Mouse (Mus musculus) forebrain, embryonic 13.5 days (tissue): ENCODE data around the gene Celf2. TPM values are rescaled to one million over a fixed set of nuclear protein-coding genes. Genes with fewer than 3 reads are reported as not detected.

ENCODE experiments used
- ATAC-seq: fragments of 200-750 bp; cut with Nextera tagmentation; 2 replicates; pipeline ENCODE4 v1.8.0; 2017
- H3K27ac ChIP-seq: fragments of 300-500 bp; sonication (generic); 2 replicates; pipeline ENCODE4 v1.5.1; 2015; ENCODE audit warnings: inconsistent platforms, mild to moderate bottlenecking, moderate library complexity
- H3K27me3 ChIP-seq: fragments of 300-500 bp; sonication (generic); 2 replicates; pipeline ENCODE4 v1.6.1; 2015; ENCODE audit warnings: mild to moderate bottlenecking, inconsistent platforms
- H3K36me3 ChIP-seq: fragments of 300-500 bp; sonication (generic); 2 replicates; pipeline ENCODE4 v1.6.1; 2015; ENCODE audit warnings: mild to moderate bottlenecking, inconsistent platforms; ENCODE audit not compliant: poor library complexity, severe bottlenecking
- H3K4me1 ChIP-seq: fragments of 300-500 bp; sonication (generic); 2 replicates; pipeline ENCODE4 v1.6.1; 2015; ENCODE audit warnings: inconsistent platforms
- H3K4me2 ChIP-seq: fragments of 300-500 bp; sonication (generic); 2 replicates; pipeline ENCODE4 v1.6.1; 2015; ENCODE audit warnings: inconsistent platforms, mild to moderate bottlenecking, moderate library complexity
- H3K4me3 ChIP-seq: fragments of 300-500 bp; sonication (generic); 2 replicates; pipeline ENCODE4 v1.5.1; 2015; ENCODE audit warnings: mild to moderate bottlenecking, inconsistent platforms
- H3K9ac ChIP-seq: fragments of 300-500 bp; sonication (generic); 2 replicates; pipeline ENCODE4 v1.6.1; 2015; ENCODE audit warnings: mild to moderate bottlenecking, inconsistent platforms
- H3K9me3 ChIP-seq: fragments of 300-500 bp; sonication (generic); replicated peaks from 2 replicates; pipeline ENCODE4 v1.6.1; 2016; ENCODE audit warnings: inconsistent platforms
- WGBS: fragments of 180-500 bp; shearing (Covaris S2); methylation state at CpG from one replicate; pipeline ENCODE4 v1.1.7; 2015; 5-methylcytosine and 5-hydroxymethylcytosine counted together
- polyA plus RNA-seq: library from polyadenylated mRNA; unstranded; fragments of >200 nt; fragmentation: Nextera tagmentation; extraction: Ambion mirVana; gene quantifications from 2 replicates; pipeline ENCODE4 v1.2.1, GENCODE M21; 2015

The Celf2 gene
- polyA plus RNA-seq, 1 experiment from 2014 or later = 226 TPM

DNA sequence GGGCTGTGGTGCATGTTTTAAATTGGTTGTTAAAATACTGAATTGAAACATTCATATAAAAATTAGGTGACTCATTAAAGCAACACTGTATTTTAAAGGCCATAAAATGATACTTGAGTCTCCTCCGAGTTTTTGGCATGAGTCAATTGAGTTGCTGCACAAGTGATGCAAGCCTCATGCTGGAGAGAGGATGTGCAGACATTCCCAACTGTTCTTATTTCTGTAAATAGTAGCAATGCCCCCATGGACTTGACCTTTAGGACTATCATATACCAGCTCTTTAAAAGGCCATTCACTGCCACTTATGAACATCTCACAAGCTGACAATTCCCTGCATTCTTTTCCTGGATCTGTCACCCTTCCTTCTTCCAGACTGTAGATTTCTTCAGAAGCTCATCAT, 10.1 kb upstream of the Celf2 start:
- no peak overlapping the region for H3K4me2 ChIP-seq
- no peaks in the 10 kb centered on the region for H3K27me3 ChIP-seq
- WGBS = 91% methylated on average over 1 of the region's 1 CpGs
- no peak overlapping the region for H3K4me3 ChIP-seq
- ATAC-seq = no peak
- H3K27ac ChIP-seq = no peak overlapping the region
- H3K4me1 ChIP-seq = no peaks in the 10 kb centered on the region
- no peaks in the 10 kb centered on the region; the same call in 1 of the 2 replicates for H3K9me3 ChIP-seq
- H3K9ac ChIP-seq = no peak overlapping the region
- H3K36me3 ChIP-seq = no peaks in the 10 kb centered on the region

DNA sequence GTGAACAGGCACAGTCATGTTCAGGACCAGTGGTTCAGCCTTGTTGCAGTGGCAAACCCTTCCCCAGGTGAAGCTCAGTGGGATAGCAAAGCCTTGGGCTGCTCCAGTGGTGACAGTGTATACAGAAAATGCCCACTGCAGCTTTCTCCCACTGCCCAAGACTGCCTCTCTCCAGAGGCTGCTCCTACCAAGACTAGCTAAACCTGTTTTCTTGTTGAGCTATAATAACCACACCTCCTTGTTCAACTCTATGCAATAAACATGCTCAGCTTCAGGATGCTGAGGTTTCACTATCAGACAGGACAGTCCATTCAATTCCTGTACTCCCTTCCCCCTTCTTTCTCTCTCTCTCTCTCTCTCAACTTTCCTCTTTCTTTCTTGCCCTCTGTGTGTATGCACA, 15.9 kb downstream of the Celf2 start:
- H3K4me2 ChIP-seq = no peak overlapping the region
- no peaks in the 10 kb centered on the region for H3K9me3 ChIP-seq
- no peaks in the 10 kb centered on the region for H3K27me3 ChIP-seq
- no peak overlapping the region for H3K27ac ChIP-seq
- no peak overlapping the region for H3K9ac ChIP-seq
- H3K36me3 ChIP-seq = no peaks in the 10 kb centered on the region
- no peak overlapping the region for H3K4me3 ChIP-seq
- ATAC-seq = no peak
- H3K4me1 ChIP-seq = no peaks in the 10 kb centered on the region

DNA sequence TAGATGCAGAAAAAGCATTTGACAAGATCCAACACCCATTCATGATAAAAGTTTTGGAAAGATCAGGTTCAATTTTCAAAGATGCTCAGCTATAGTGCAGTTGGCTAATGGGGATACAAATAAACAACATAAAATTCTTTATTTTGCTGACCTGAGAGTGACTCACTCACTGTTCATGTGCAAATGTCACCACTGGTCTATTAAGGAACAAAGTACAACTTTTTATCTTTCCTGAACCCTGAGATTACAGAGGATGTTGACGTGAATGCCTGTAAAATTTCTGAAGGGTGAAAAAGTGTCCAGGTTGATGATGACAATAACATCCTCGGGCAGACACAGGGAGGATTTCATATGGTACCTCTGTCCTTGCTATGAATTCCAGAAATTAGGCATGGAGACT, 24.4 kb downstream of the Celf2 start:
- Histone ChIP-seq H3K9me3 (no peaks in the 10 kb centered on the region), H3K4me3 (no peak overlapping the region), H3K36me3 (no peaks in the 10 kb centered on the region), H3K9ac (no peak overlapping the region), H3K27ac (no peak overlapping the region), H3K27me3 (no peaks in the 10 kb centered on the region), H3K4me2 (no peak overlapping the region), H3K4me1 (no peaks in the 10 kb centered on the region)
- 82% methylated on average over 2 of the region's 2 CpGs for WGBS
- ATAC-seq = no peak

GRCm38 (mm10) chr2:7482062-7482461, 27.3 kb downstream of the Celf2 start:
- H3K36me3 ChIP-seq = no peaks in the 10 kb centered on the region
- H3K4me2 ChIP-seq = no peak overlapping the region
- H3K4me3 ChIP-seq = no peak overlapping the region
- H3K9ac ChIP-seq = no peak overlapping the region
- no peaks in the 10 kb centered on the region for H3K9me3 ChIP-seq
- WGBS = 41% methylated on average over 4 of the region's 4 CpGs
- H3K27me3 ChIP-seq = no peaks in the 10 kb centered on the region
- ATAC-seq = no peak
- no peak overlapping the region; the same call in 1 of the 2 replicates for H3K27ac ChIP-seq
- H3K4me1 ChIP-seq = no peaks in the 10 kb centered on the region

- Histone ChIP-seq H3K27ac (no peak overlapping the region), H3K4me1 (no peaks in the 10 kb centered on the region), H3K27me3 (no peaks in the 10 kb centered on the region), H3K4me2 (no peak overlapping the region), H3K9me3 (no peaks in the 10 kb centered on the region), H3K9ac (no peak overlapping the region), H3K4me3 (no peak overlapping the region), H3K36me3 (no peaks in the 10 kb centered on the region)
- WGBS = 59% methylated on average over 5 of the region's 5 CpGs
- no peak for ATAC-seq
Measured at GRCm38 (mm10) chr2:7460329-7461056, 48.9 kb downstream of the Celf2 start.

DNA sequence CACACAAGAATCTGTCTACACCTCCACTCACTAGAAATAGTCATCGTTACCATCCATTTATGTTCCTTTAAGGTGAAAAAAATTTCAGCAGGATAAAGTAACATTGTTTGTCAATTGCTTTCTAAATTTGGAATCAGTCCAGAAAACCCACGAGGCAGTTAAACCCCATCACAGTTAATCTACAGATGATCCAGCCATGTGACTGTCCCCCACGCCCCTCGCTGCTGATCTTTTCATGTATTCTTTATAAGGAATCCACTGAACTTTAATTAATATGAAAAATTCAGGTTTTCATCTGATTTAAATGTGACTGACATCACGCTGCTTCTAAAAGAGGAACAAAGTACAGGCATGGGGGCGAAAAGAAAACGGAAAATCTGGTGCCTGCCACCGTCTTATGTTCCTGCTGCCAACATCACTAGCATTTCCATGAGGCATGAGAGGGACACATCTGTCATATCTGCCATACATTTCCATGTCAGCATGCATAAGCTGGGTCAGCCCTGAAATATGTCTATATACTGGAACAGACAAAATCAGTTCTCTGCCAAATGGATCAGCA, 70.6 kb downstream of the Celf2 start:
- H3K9me3 ChIP-seq = no peaks in the 10 kb centered on the region
- peaks cover 6% of the 10 kb centered on the region; the same call in 1 of the 2 replicates for H3K4me1 ChIP-seq
- H3K27ac ChIP-seq = no peak overlapping the region
- no peak overlapping the region for H3K9ac ChIP-seq
- H3K36me3 ChIP-seq = no peaks in the 10 kb centered on the region
- no peaks in the 10 kb centered on the region for H3K27me3 ChIP-seq
- no peak overlapping the region for H3K4me2 ChIP-seq
- WGBS = 59% methylated on average over 8 of the region's 8 CpGs
- ATAC-seq = peak; percentile 63
- no peak overlapping the region for H3K4me3 ChIP-seq

GRCm38 (mm10) chr2:7426481-7426880, 82.9 kb downstream of the Celf2 start:
- 82% methylated on average over 1 of the region's 1 CpGs for whole genome bisulfite sequencing
- H3K27ac ChIP-seq = no peak overlapping the region

DNA sequence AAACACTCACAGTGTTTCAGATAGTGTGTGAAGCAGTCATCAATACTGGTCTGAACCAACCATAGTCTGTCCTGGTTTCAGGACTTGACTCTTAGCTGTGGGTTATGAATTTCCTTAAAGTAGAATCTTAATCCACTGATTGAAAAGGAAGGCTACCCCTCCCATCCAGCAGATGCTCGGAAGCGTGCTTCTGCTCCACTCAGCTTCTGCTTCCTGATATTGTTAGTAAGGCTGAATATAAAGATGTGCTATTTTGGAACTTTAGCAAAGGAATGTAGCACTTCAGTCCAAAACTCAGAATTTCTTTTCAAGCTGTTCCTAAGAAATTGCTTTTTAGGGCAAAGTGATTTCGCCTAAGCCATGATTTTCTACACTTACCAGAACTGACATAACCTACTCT, 108.8 kb downstream of the Celf2 start:
- Histone ChIP-seq H3K9me3 (no peaks in the 10 kb centered on the region), H3K9ac (no peak overlapping the region), H3K4me2 (no peak overlapping the region), H3K36me3 (no peaks in the 10 kb centered on the region), H3K4me1 (peaks cover 7% of the 10 kb centered on the region), H3K27me3 (no peaks in the 10 kb centered on the region), H3K27ac (no peak overlapping the region), H3K4me3 (no peak overlapping the region)
- ATAC-seq = no peak
- WGBS = 84% methylated on average over 3 of the region's 3 CpGs

More at GRCm38 (mm10) chr2:7426481-7426880, 82.9 kb downstream of the Celf2 start:
- Histone ChIP-seq H3K4me3 (no peak overlapping the region), H3K9ac (no peak overlapping the region), H3K9me3 (no peaks in the 10 kb centered on the region), H3K27me3 (no peaks in the 10 kb centered on the region), H3K4me1 (no peaks in the 10 kb centered on the region), H3K36me3 (no peaks in the 10 kb centered on the region), H3K4me2 (no peak overlapping the region)
- ATAC-seq = no peak

DNA sequence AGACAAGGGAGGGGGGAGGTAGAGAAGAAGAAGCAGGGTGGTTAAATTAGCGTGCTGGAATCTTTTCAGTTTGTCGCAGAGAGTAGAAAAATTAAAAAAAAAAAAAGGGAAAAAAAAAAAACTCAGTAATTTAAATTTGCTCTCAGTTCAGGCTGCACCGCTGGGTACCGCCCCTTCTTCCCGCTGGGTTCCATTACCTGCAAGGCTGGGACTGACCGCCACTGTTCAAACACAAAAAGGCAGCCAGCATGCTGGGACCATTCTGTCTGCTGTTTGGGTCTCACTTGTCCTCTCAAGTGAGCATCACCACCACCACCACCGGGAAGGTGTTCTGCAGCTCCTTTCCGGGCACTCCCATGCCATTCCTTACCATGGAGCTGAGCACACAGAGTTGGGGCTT, 113.4 kb downstream of the Celf2 start:
- peaks cover 12% of the 10 kb centered on the region for H3K4me1 ChIP-seq
- no peaks in the 10 kb centered on the region for H3K36me3 ChIP-seq
- H3K27ac ChIP-seq = no peak overlapping the region
- ATAC-seq = peak; percentile 77; the same call in 1 of the 2 replicates
- peak overlapping the region; percentile 35 for H3K4me3 ChIP-seq
- H3K27me3 ChIP-seq = no peaks in the 10 kb centered on the region
- H3K9ac ChIP-seq = peak overlapping the region; percentile 48
- peak overlapping the region; percentile 60 for H3K4me2 ChIP-seq
- 4% methylated on average over 8 of the region's 8 CpGs for WGBS
- no peaks in the 10 kb centered on the region for H3K9me3 ChIP-seq

GRCm38 (mm10) chr2:7395473-7395872, 113.9 kb downstream of the Celf2 start:
- Histone ChIP-seq H3K36me3 (no peaks in the 10 kb centered on the region), H3K9me3 (no peaks in the 10 kb centered on the region), H3K4me2 (peak overlapping the region; percentile 60), H3K4me3 (peak overlapping the region; percentile 35), H3K4me1 (peaks cover 12% of the 10 kb centered on the region), H3K27me3 (no peaks in the 10 kb centered on the region), H3K9ac (peak overlapping the region; percentile 48), H3K27ac (no peak overlapping the region)
- peak; percentile 66; the same call in 1 of the 2 replicates for ATAC-seq
- 8% methylated on average over 7 of the region's 7 CpGs for WGBS

DNA sequence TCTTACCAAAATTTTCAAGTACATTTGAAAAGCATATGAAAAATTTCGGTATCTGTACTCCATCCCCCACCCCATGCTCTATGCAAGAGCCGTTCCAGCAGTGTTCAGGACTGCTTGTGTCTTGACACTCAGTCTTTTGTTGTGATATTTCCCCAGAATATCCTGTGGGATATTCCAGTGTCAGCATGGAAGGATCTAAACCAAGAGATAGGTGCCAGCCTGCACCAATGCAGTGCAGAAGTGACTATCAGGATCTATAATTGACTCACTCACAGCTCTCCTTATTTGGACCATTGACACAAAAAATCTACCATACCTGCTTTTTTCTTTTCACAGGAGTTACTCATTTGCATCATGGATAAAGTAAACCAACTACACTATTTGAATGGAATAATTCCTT, 116.9 kb downstream of the Celf2 start:
- no peak overlapping the region for H3K4me3 ChIP-seq
- no peak overlapping the region for H3K27ac ChIP-seq
- no peak overlapping the region for H3K4me2 ChIP-seq
- peaks cover 12% of the 10 kb centered on the region for H3K4me1 ChIP-seq
- H3K27me3 ChIP-seq = no peaks in the 10 kb centered on the region
- H3K36me3 ChIP-seq = no peaks in the 10 kb centered on the region
- WGBS = 81% methylated on average over 2 of the region's 2 CpGs
- H3K9ac ChIP-seq = no peak overlapping the region
- no peak for ATAC-seq
- no peaks in the 10 kb centered on the region for H3K9me3 ChIP-seq

GRCm38 (mm10) chr2:7389264-7389663, 120.1 kb downstream of the Celf2 start:
- no peak overlapping the region for H3K4me3 ChIP-seq

GRCm38 (mm10) chr2:7378736-7379135, 130.6 kb downstream of the Celf2 start:
- H3K27ac ChIP-seq = no peak overlapping the region
- H3K4me1 ChIP-seq = no peaks in the 10 kb centered on the region
- no peak overlapping the region for H3K4me3 ChIP-seq
- H3K9me3 ChIP-seq = no peaks in the 10 kb centered on the region
- no peak for ATAC-seq
- H3K36me3 ChIP-seq = no peaks in the 10 kb centered on the region
- no peaks in the 10 kb centered on the region for H3K27me3 ChIP-seq
- WGBS = 71% methylated on average over 1 of the region's 1 CpGs
- no peak overlapping the region for H3K9ac ChIP-seq
- H3K4me2 ChIP-seq = no peak overlapping the region

More at GRCm38 (mm10) chr2:7389264-7389663, 120.1 kb downstream of the Celf2 start:
- 87% methylated on average over 5 of the region's 5 CpGs for WGBS
- no peak for ATAC-seq
- no peaks in the 10 kb centered on the region for H3K36me3 ChIP-seq
- H3K27ac ChIP-seq = no peak overlapping the region
- no peak overlapping the region for H3K9ac ChIP-seq
- no peaks in the 10 kb centered on the region for H3K9me3 ChIP-seq
- no peaks in the 10 kb centered on the region for H3K4me1 ChIP-seq
- no peaks in the 10 kb centered on the region for H3K27me3 ChIP-seq
- H3K4me2 ChIP-seq = no peak overlapping the region
